ENCODE assay signal across 24 mouse cellular contexts in genomic region chrX:105773281-105773680, GRCm38 (mm10). TPM values are rescaled to one million over a fixed set of nuclear protein-coding genes. Genes with fewer than 3 reads are reported as not detected.
"Had no signal": no experiment of that assay in that cellular context is flagged by ENCODE, and none has a peak within 500 bp of the region (broad histone marks: within the 10 kb centered on the region; RNA-seq: fewer than 3 reads in every experiment).

No protein-coding gene starts in this region.

- H3K36me3 ChIP-seq: limb, embryonic 10.5 days; limb, embryonic 13.5 days; liver, embryonic 12.5 days; liver, embryonic 15.5 days; lung, embryonic 15.5 days; midbrain, embryonic 10.5 days; midbrain, embryonic 13.5 days; neural tube, embryonic 13.5 days; stomach, embryonic 15.5 days had no signal

- H3K27ac ChIP-seq: kidney, postnatal 0 days; layer of hippocampus, adult 2 months; limb, embryonic 10.5 days; limb, embryonic 13.5 days; liver, embryonic 12.5 days; liver, embryonic 15.5 days; lung, embryonic 15.5 days; midbrain, embryonic 10.5 days; midbrain, embryonic 13.5 days; neural tube, embryonic 13.5 days; stomach, embryonic 15.5 days had no signal

- DNase-seq: kidney, postnatal 25 days; layer of hippocampus, adult 9-11 months; liver; lung, adult 18-20 months; lung, postnatal 10 days; lung, postnatal 36 days; right cerebral cortex, adult 18-20 months; right cerebral cortex, postnatal 14 days; right cerebral cortex, postnatal 4 days; thymus, postnatal 25 days had no signal

- H3K9ac ChIP-seq: limb, embryonic 13.5 days; liver, embryonic 12.5 days; liver, embryonic 15.5 days; lung, embryonic 15.5 days; midbrain, embryonic 13.5 days; neural tube, embryonic 13.5 days; stomach, embryonic 15.5 days had no signal

- H3K4me1 ChIP-seq: limb, embryonic 10.5 days; limb, embryonic 13.5 days; liver, embryonic 12.5 days; liver, embryonic 15.5 days; lung, embryonic 15.5 days; megakaryocyte, embryonic 14.5 days; midbrain, embryonic 10.5 days; midbrain, embryonic 13.5 days; neural tube, embryonic 13.5 days; stomach, embryonic 15.5 days had no signal

- H3K4me3 ChIP-seq: layer of hippocampus, adult 2 months; limb, embryonic 10.5 days; limb, embryonic 13.5 days; liver, embryonic 12.5 days; liver, embryonic 15.5 days; lung, embryonic 15.5 days; megakaryocyte, embryonic 14.5 days; midbrain, embryonic 10.5 days; midbrain, embryonic 13.5 days; myocyte; neural tube, embryonic 13.5 days; stomach, embryonic 15.5 days had no signal

- ATAC-seq: liver, embryonic 12.5 days; midbrain, embryonic 13.5 days; midbrain, embryonic 16.5 days had no signal

- H3K9me3 ChIP-seq: limb, embryonic 10.5 days; limb, embryonic 13.5 days; liver, embryonic 12.5 days; liver, embryonic 15.5 days; lung, embryonic 15.5 days; megakaryocyte, embryonic 14.5 days; midbrain, embryonic 10.5 days; midbrain, embryonic 13.5 days; neural tube, embryonic 13.5 days; stomach, embryonic 15.5 days had no signal

- H3K4me2 ChIP-seq: limb, embryonic 13.5 days; liver, embryonic 12.5 days; liver, embryonic 15.5 days; lung, embryonic 15.5 days; midbrain, embryonic 13.5 days; neural tube, embryonic 13.5 days; stomach, embryonic 15.5 days had no signal

RNA-seq across cellular contexts. Expression of gene Fgf16, which starts 9.2 kb away (rescaled TPM):
- polyA plus RNA-seq: limb, embryonic 10.5 days; liver, embryonic 12.5 days; liver, embryonic 15.5 days; midbrain, embryonic 10.5 days; midbrain, embryonic 13.5 days; midbrain, embryonic 16.5 days; myocyte; neural tube, embryonic 13.5 days had no signal
